Mouse (Mus musculus): ENCODE data around the gene Crk.

GRCm38 (mm10) chr11:75669853-75670200 lies 9.2 kb upstream of the Crk start:
- no peak for TF ChIP-seq POLR2A (IDR thresholded peaks at IDR 0.05; ENCODE audit: borderline replicate concordance, control insufficient read depth, low read depth, low read length)
- no peak for TF ChIP-seq CTCF (IDR thresholded peaks at IDR 0.05; ENCODE audit: control insufficient read depth, insufficient read depth, low read length)

Measured in bone marrow, adult 2 months (tissue).